Comparison of ENCODE assay signal across 10 mouse cellular contexts in genomic region chr3:31585971-31586370, GRCm38 (mm10).
A peak's percentile ranks its signal among the peaks of the same experiment; 100 is the strongest.
DNase-seq lines count a peak whose midpoint lies in the region; TF ChIP-seq lines count a peak whose summit lies in the region.
"Had no signal": no experiment of that assay in that cellular context is flagged by ENCODE, and none has a peak within 500 bp of the region (broad histone marks: within the 10 kb centered on the region; RNA-seq: fewer than 3 reads in every experiment).

No protein-coding gene starts in this region.

- DNase-seq in adrenal gland, postnatal 14 days, result peak; percentile 12
- DNase-seq in adrenal gland, adult 8-10 months, result no peak
- peak; percentile 7 for DNase-seq in kidney, adult 2 months
- DNase-seq in kidney, adult 11 months, result no peak
- DNase-seq in ES-CJ7 (ENCODE audit: low read depth, low spot score), result peak; percentile 31
- DNase-seq in layer of hippocampus, postnatal 10 days (ENCODE audit: low spot score in 2 of 2), result peak; percentile 28 to 41
- no peak for DNase-seq in yolk sac, embryonic 10.5 days (ENCODE audit: low spot score)
- no peak for DNase-seq in ovary, postnatal 10 days (ENCODE audit: low spot score)

- no peaks in the 10 kb centered on the region for H3K36me3 ChIP-seq in kidney, adult 2 months (ENCODE audit: control insufficient read depth, insufficient read depth, low read length)
- H3K36me3 ChIP-seq: heart, embryonic 15.5 days; limb, embryonic 12.5 days had no signal

- H3K4me3 ChIP-seq in kidney, adult 2 months (ENCODE audit: insufficient read depth, low read depth, low read length), result no peak overlapping the region
- H3K4me3 ChIP-seq: heart, embryonic 15.5 days; limb, embryonic 12.5 days had no signal

- TF ChIP-seq CTCF in kidney, adult 2 months (conservative IDR thresholded peaks at IDR 0.05; ENCODE audit: insufficient read depth, insufficient read length, low read depth, low read length), result peak; percentile 33; the same call in 1 of the 2 replicates

- H3K4me1 ChIP-seq in kidney, adult 2 months (ENCODE audit: control insufficient read depth, insufficient read depth, low read length), result no peaks in the 10 kb centered on the region
- H3K4me1 ChIP-seq: heart, embryonic 15.5 days; limb, embryonic 12.5 days had no signal

- 44% methylated on average over 2 of the region's 2 CpGs for WGBS in kidney, adult 2 months

- no peak overlapping the region for H3K27ac ChIP-seq in kidney, adult 2 months (ENCODE audit: insufficient read depth, low read depth, low read length)
- H3K27ac ChIP-seq: heart, embryonic 15.5 days; limb, embryonic 12.5 days had no signal

- no peaks in the 10 kb centered on the region for H3K27me3 ChIP-seq in kidney, adult 2 months (replicated peaks; ENCODE audit: control insufficient read depth, insufficient read depth, low read length)
- H3K27me3 ChIP-seq: heart, embryonic 15.5 days; limb, embryonic 12.5 days had no signal

- no peak for TF ChIP-seq POLR2A in kidney, adult 2 months (IDR thresholded peaks at IDR 0.05; ENCODE audit: low read depth, low read length)

Comparison
In these comparisons a context has a peak if more than half of its experiments do, and no peak if none do; other contexts are left out.
1. DNase-seq: peak in adrenal gland, postnatal 14 days (single experiment), kidney, adult 2 months (single experiment), ES-CJ7 (single experiment) and layer of hippocampus, postnatal 10 days (2 of 2); none in adrenal gland, adult 8-10 months (single experiment), kidney, adult 11 months (single experiment), yolk sac, embryonic 10.5 days (single experiment) and ovary, postnatal 10 days (single experiment).